Mouse (Mus musculus): ENCODE results near the gene Fam189a2. TPM values are rescaled to one million over a fixed set of nuclear protein-coding genes. Genes with fewer than 3 reads are reported as not detected.

Gene Fam189a2
- total RNA-seq, 2 experiments from 2014 or later, result 0.33 to 0.42 TPM

DNA sequence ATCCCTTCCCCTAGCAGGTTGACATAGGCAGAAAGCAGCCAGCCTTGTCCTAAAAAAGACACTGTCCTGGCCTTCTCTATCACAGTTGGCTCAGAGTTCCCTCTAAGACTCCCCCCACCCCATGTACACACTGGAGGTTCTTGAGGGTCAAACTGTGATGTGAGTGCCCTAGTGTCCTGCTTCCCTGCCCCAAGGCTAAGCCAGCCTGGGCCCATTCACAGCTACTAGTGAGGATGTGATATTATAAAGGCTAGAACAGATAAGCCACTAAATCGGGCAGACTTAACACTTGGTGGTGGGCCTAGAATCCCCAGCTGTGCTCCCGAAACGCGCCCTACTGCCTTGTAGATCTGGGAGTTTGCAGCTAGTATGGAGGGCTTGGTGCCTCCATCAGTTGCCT, 84.1 kb downstream of the Fam189a2 start:
- ATAC-seq (ENCODE audit: poor library complexity, severe bottlenecking), result no peak

DNA sequence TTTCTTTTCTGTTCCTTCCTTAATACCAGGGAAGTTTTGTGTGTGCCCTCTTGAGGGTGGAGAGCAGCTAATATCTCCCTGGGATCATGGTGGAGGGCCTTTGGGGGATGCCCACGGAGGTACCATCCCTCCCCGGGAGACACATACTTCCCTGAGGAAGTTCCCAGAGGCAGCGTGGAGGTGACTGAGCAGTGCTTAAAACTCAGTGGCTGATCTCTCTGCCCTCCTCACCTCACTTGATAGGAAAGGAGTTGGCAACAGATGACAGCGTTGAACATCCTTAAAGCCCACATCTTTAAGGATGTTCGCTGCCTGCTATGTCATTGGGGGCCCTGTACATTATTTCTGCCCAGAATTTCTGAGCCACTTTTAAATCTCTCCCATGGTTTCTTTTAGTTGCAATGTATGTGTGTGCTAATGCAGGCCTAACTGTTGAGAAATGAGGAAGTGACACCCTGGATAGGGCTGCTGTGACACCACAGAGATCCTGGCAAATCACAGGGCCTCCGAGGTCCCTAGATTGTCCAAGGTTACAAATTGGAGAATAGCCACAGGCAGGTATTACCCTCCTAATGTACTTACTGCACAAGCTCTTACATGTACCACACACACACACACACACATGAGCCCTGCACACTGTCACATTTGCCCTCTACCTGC, 84.7 kb downstream of the Fam189a2 start:
- ATAC-seq (ENCODE audit: poor library complexity, severe bottlenecking), result peak; percentile 67; the same call in 1 of the 2 replicates

DNA sequence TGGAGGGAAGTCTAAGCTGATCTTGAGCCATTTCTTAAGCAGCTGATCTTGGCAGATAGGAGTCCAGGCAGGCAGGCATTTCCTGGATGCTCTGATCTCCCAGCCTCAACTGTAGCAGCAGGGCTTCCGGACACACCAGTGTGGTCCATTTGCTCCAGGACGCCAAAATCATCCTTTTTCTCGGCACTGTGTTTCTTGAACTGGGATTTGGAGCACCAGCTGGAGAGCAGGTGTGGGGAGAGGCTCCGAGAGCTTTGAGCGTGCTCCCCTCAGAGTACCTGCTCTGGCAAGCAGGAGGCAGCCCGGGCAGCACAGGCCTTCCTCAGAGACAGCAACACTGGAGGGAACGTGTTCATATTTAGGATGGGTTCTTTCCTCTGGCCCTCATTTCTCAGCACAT, 87.9 kb downstream of the Fam189a2 start:
- no peak for ATAC-seq (ENCODE audit: poor library complexity, severe bottlenecking)

DNA sequence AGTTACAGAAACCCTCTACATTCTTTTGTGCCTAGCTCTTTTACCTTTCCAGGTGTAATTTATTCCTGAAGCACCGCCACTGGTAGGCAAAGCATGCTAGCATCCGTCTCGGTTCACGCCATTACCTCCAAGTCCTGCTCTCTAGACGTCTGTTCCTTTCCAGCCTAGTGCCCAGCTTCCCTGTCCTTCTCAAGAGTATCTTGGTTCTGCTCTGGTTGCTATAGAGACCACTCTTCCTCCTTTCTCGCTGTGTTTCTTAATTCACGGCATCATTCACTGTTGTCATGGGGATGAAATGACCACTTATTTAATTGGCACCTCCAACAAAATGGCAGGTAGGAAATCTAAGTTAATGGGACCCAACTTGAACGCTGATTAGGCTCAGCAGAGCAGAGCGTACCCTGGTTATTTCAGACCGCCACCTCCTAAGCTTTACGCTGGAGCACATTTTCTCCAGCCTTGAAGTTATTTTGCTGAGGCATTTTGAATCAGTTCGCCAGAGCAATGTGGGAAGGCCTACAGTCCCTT, 89.3 kb downstream of the Fam189a2 start:
- ATAC-seq (ENCODE audit: poor library complexity, severe bottlenecking), result no peak

DNA sequence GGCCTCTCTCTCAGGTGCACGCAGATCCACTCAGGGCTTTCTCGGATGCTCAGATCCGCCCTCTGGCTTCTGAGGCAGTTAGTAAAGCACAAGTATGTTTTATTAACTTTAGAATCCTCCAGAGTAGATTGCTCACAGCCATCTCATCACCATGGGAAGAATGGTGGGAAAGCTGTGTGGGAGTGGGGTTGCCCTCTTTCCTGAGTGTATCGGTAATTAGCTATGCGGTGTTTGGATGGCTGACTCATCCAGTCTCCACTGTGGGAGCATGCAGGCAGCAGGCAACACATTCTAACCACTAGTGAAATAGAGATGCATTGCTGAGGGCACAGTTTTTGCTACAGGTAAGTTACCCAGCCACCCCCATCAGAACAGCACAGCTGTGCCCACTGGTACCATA, 100.0 kb downstream of the Fam189a2 start:
- ATAC-seq (ENCODE audit: poor library complexity, severe bottlenecking), result no peak

DNA sequence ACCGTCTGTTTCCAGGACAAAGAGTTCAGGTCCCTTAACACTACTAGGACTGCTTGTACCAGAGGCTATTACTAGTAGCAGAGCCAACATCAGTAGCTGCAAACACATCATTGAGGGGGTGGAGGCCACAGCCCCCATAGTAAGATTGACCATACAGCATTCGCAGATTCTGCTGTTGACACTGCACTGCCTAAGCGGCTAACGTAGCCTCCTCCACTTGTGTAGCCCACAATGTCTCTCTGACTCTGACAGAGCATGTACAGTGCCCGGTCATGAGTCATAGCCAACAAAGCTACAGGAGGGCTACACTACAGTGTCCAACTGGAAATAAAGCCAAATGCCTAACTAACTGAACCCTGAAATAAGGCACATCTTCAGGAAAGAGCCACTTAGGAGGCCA, 105.3 kb downstream of the Fam189a2 start:
- ATAC-seq (ENCODE audit: poor library complexity, severe bottlenecking), result no peak

DNA sequence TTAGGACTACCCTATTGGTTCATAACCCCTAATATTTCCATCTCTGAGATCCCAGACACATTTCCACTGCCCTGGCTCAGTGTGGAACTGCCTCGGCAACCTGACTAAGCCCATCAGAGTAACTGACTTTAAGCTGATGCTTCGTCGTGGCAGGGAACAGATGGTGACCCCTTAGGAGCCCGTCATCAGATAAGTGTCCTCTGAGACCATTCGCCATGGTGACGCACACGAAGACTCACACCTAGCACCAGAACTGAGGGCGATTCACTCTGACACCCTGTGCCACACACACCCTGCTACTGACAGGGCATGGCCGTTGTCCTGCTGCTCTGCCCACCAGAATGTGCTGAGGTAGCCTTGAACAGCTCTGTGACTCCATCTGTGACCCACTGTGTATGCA, 106.0 kb downstream of the Fam189a2 start:
- ATAC-seq (ENCODE audit: poor library complexity, severe bottlenecking), result no peak

DNA sequence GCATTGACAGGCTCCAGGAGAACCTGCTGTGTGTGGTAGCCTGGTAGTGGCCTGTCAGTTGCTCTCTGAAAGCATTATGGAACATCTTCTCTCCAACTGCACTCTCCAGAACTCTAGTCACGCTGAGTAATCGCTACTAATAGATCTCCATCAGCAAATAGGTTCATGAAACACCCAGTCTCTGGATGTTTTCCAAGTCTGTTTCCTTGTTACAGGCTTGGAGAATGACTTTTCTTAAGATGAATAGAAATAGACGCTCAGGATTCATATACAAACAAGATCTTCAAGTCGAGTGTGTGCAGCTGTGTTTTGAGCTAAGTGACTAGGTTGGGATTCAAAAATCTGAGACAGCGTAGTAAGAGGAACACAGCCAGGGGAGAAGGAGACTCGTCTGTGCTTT, 106.8 kb downstream of the Fam189a2 start:
- ATAC-seq (ENCODE audit: poor library complexity, severe bottlenecking), result no peak

Other genes with a start within 250 kb of the Fam189a2 start
- 1.6 and 3.7 TPM in 2 replicates for gene Tjp2, start 194.0 kb upstream of the Fam189a2 start, total RNA-seq (2015)
- gene Tjp2, start 194.0 kb upstream of the Fam189a2 start, total RNA-seq (2017), result 2.4 and 3.3 TPM in 2 replicates
- 9.6 and 10.4 TPM in 2 replicates for gene Fxn, start 249.6 kb upstream of the Fam189a2 start, total RNA-seq (2015)
- 4.2 and 4.7 TPM in 2 replicates for gene Fxn, start 249.6 kb upstream of the Fam189a2 start, total RNA-seq (2017)